Mouse (Mus musculus) spleen, adult 2 months (tissue): Measurements from ENCODE around the gene Efemp2.
"Not testable (repeated sequence)": the region's sequence is repeated elsewhere in the genome, so short reads cannot be mapped to it uniquely, and the experiment has no call there.

ENCODE experiments used
- CTCF ChIP-seq: fragments of 200-500 bp; IDR thresholded peaks from 2 replicates; pipeline ENCODE4 v1.5.1; 2011; ENCODE audit warnings: mild to moderate bottlenecking, inconsistent platforms; ENCODE audit not compliant: insufficient read depth, insufficient read length, insufficient replicate concordance; ENCODE audit errors: extremely low read depth
- POLR2A ChIP-seq: fragments of 200-500 bp; IDR thresholded peaks from 2 replicates; pipeline ENCODE4 v1.6.1; 2011; ENCODE audit warnings: low read depth, low read length, inconsistent platforms

- not testable (repeated sequence) for TF ChIP-seq CTCF, POLR2A
Measured at GRCm38 (mm10) chr19:5493301-5493721, 19.6 kb downstream of the Efemp2 start.
